Mouse (Mus musculus) lung, postnatal 0 days (tissue): ENCODE measurements around the gene Pck2. TPM values are rescaled to one million over a fixed set of nuclear protein-coding genes. Genes with fewer than 3 reads are reported as not detected.

Experiments used
- ATAC-seq: fragments of 200-750 bp; cut with Nextera tagmentation; 2 replicates; pipeline ENCODE4 v1.8.0; 2017; ENCODE audit warnings: moderate library complexity
- DNase-seq: peaks from one replicate; pipeline ENCODE4 v3.0.0-alpha.2; 2016; ENCODE audit warnings: low spot score
- H3K27ac ChIP-seq: fragments of 300-500 bp; sonication (generic); 2 replicates; pipeline ENCODE4 v1.5.1; 2014; ENCODE audit warnings: antibody characterized with exemption, mild to moderate bottlenecking, low read length, mixed read lengths
- H3K27me3 ChIP-seq: fragments of 300-500 bp; sonication (generic); replicated peaks from 2 replicates; pipeline ENCODE4 v1.6.1; 2014; ENCODE audit warnings: low read length, mixed read lengths; ENCODE audit not compliant: insufficient read depth
- H3K36me3 ChIP-seq: fragments of 300-500 bp; sonication (generic); 2 replicates; pipeline ENCODE4 v1.6.1; 2014; ENCODE audit warnings: low read length, mixed read lengths; ENCODE audit not compliant: insufficient read depth
- H3K4me1 ChIP-seq: fragments of 300-500 bp; sonication (generic); 2 replicates; pipeline ENCODE4 v1.6.1; 2014; ENCODE audit warnings: antibody characterized with exemption, low read depth, low read length, mixed read lengths; ENCODE audit not compliant: insufficient read depth
- H3K4me2 ChIP-seq: fragments of 300-500 bp; sonication (generic); replicated peaks from 2 replicates; pipeline ENCODE4 v1.6.1; 2014; ENCODE audit warnings: low read depth, mild to moderate bottlenecking, low read length, moderate library complexity, mixed read lengths
- H3K4me3 ChIP-seq: fragments of 300-500 bp; sonication (generic); 2 replicates; pipeline ENCODE4 v1.5.1; 2014; ENCODE audit warnings: low read depth, low read length
- H3K9ac ChIP-seq: fragments of 300-500 bp; sonication (generic); replicated peaks from 2 replicates; pipeline ENCODE4 v1.6.1; 2014; ENCODE audit warnings: low read depth, mild to moderate bottlenecking
- H3K9me3 ChIP-seq: fragments of 300-500 bp; sonication (generic); 2 replicates; pipeline ENCODE4 v1.6.1; 2016; ENCODE audit warnings: low read length, mixed read lengths
- CTCF ChIP-seq: IDR thresholded peaks from 2 replicates; pipeline ENCODE4 v1.5.1; 2016; ENCODE audit warnings: antibody characterized with exemption, mild to moderate bottlenecking
- EP300 ChIP-seq: IDR thresholded peaks from 2 replicates; pipeline ENCODE4 v1.6.1; 2016; ENCODE audit warnings: antibody characterized with exemption, mild to moderate bottlenecking, control low read depth
- WGBS: fragments of 180-500 bp; shearing (Covaris S2); extraction: QIAGEN DNeasy Blood & Tissue Kit; methylation state at CpG from one replicate; pipeline ENCODE4 v1.1.7; 2014; 5-methylcytosine and 5-hydroxymethylcytosine counted together
- polyA plus RNA-seq: library from polyadenylated mRNA; unstranded; fragments of >200 nt; fragmentation: Nextera tagmentation; extraction: Ambion mirVana; gene quantifications from 2 replicates; pipeline ENCODE4 v1.2.1, GENCODE M21; 2015

Pck2 gene
- polyA plus RNA-seq, 1 experiment from 2014 or later: 37.4 TPM

DNA sequence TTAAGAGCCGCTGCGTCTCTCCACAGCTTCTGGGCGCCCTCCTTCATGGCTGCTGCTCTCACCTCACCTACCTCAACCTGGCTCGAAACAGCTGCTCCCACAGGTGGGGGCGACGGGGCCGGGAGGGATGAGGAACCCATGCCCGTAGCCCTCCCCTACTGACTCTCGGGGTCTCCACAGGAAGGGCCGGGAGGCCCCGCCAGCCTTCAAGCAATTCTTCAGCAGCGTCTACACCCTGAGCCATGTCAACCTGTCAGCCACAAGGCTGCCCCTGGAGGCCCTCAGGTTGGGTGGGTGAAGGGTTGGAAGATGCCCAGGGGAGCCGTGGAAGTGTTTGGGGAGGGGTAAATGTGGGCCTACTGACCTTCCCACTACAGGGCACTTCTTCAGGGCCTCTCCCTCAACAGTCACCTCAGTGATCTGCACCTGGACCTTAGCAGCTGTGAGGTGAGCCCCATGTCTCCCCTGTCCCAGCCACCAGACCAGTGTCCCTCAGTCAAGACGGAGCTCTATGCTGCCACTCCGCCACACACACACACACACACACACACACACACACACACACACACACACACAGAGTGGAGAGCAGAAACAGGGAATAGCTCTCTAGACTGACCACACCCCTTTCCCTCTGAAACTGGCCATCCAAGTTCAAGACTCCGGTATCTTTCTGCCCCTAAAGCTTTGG is 43.2 kb upstream of the Pck2 start:
- DNase-seq (no peak), ATAC-seq (peak; percentile 7; the same call in 1 of the 2 replicates)
- Histone ChIP-seq H3K9me3 (no peaks in the 10 kb centered on the region), H3K9ac (no peak overlapping the region), H3K4me1 (no peaks in the 10 kb centered on the region), H3K27me3 (no peaks in the 10 kb centered on the region), H3K4me2 (no peak overlapping the region), H3K27ac (no peak overlapping the region), H3K36me3 (no peaks in the 10 kb centered on the region), H3K4me3 (no peak overlapping the region)
- no peak for TF ChIP-seq EP300
- TF ChIP-seq CTCF: no peak
- 52% methylated on average over 14 of the region's 16 CpGs for WGBS

DNA sequence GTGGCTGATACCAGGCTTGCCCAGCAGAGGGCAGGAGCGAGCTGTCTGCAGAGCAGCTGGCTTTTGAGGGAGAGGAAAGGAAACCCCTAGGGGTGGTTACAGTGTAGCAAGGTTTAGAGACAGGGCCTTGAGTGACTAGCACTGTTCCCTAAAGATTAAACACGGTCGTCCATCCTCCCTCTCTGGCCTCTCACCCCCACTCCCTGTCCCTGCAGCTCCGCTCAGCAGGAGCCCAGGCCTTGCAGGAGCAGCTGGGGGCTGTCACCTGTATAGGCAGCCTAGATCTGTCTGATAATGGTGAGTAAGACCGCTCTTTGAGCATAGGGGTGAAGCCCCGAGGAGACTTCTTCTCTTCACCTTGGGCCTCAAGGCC is 42.6 kb upstream of the Pck2 start:
- no peak overlapping the region for H3K9ac ChIP-seq
- WGBS: 24% methylated on average over 6 of the region's 6 CpGs
- DNase-seq (peak; percentile 90), ATAC-seq (peak; percentile 74)
- no peaks in the 10 kb centered on the region for H3K36me3 ChIP-seq
- no peaks in the 10 kb centered on the region for H3K9me3 ChIP-seq
- H3K4me2 ChIP-seq: no peak overlapping the region
- H3K27me3 ChIP-seq: no peaks in the 10 kb centered on the region
- no peak overlapping the region for H3K27ac ChIP-seq
- H3K4me1 ChIP-seq: no peaks in the 10 kb centered on the region
- no peak overlapping the region for H3K4me3 ChIP-seq
- peak; percentile 99 for TF ChIP-seq CTCF
- no peak for TF ChIP-seq EP300

GRCm38 (mm10) chr14:55505612-55506011 is 34.5 kb upstream of the Pck2 start:
- Histone ChIP-seq H3K4me3 (no peak overlapping the region), H3K27ac (no peak overlapping the region), H3K4me1 (no peaks in the 10 kb centered on the region), H3K9ac (no peak overlapping the region), H3K36me3 (no peaks in the 10 kb centered on the region), H3K9me3 (no peaks in the 10 kb centered on the region), H3K27me3 (no peaks in the 10 kb centered on the region), H3K4me2 (no peak overlapping the region)
- WGBS: 78% methylated on average over 9 of the region's 9 CpGs
- TF ChIP-seq CTCF: no peak
- ATAC-seq (no peak), DNase-seq (no peak)

DNA sequence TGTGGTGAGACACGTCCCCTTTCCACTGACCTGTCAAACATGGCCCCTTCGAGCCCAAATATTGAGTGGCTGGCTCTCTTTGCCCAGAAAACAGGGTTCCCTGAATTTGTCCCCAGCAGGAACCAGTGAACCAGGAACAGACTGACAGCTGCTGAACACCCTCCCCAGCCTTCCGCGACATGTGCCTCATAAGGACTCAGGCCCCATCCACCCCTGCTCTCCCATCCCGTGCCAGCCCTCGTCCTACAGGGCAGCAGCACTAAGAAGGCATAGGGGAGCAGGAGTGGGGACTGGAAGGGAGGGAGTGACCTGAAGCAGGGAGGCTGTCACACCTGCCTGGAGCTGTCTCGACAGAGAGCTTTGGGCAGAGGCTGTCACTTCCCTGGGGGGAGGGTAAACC is 32.3 kb upstream of the Pck2 start:
- Histone ChIP-seq H3K4me3 (no peak overlapping the region), H3K4me2 (no peak overlapping the region), H3K27me3 (no peaks in the 10 kb centered on the region), H3K9me3 (no peaks in the 10 kb centered on the region), H3K36me3 (no peaks in the 10 kb centered on the region), H3K4me1 (no peaks in the 10 kb centered on the region), H3K27ac (no peak overlapping the region), H3K9ac (no peak overlapping the region)
- WGBS: 40% methylated on average over 7 of the region's 7 CpGs
- ATAC-seq (no peak; the same call in 1 of the 2 replicates), DNase-seq (no peak)
- TF ChIP-seq EP300: no peak
- no peak for TF ChIP-seq CTCF

GRCm38 (mm10) chr14:55509540-55509939 is 30.5 kb upstream of the Pck2 start:
- WGBS: 73% methylated on average over 10 of the region's 10 CpGs
- DNase-seq (no peak), ATAC-seq (no peak)
- no peak overlapping the region for H3K4me3 ChIP-seq
- no peaks in the 10 kb centered on the region for H3K9me3 ChIP-seq
- no peak for TF ChIP-seq CTCF
- TF ChIP-seq EP300: no peak
- H3K9ac ChIP-seq: no peak overlapping the region
- no peak overlapping the region for H3K27ac ChIP-seq
- no peak overlapping the region for H3K4me2 ChIP-seq
- no peaks in the 10 kb centered on the region for H3K36me3 ChIP-seq
- no peaks in the 10 kb centered on the region for H3K27me3 ChIP-seq
- no peaks in the 10 kb centered on the region for H3K4me1 ChIP-seq

- TF ChIP-seq CTCF (no peak), EP300 (no peak)
- H3K27ac ChIP-seq: no peak within 1 kb of the TSS
- no peaks in the 10 kb centered on the region for H3K27me3 ChIP-seq
- DNase-seq: no peak
- WGBS: 77% methylated on average over 16 of the region's 22 CpGs
- no peaks in the 10 kb centered on the region for H3K9me3 ChIP-seq
- no peaks in the 10 kb centered on the region for H3K36me3 ChIP-seq
- H3K4me2 ChIP-seq: no peak within 1 kb of the TSS
- H3K9ac ChIP-seq: no peak within 1 kb of the TSS
- no peak for ATAC-seq
- no peak within 1 kb of the TSS for H3K4me3 ChIP-seq
- H3K4me1 ChIP-seq: no peaks in the 10 kb centered on the region
Observed at GRCm38 (mm10) chr14:55510125-55510731, 29.8 kb upstream of the Pck2 start, which contains the start of gene Cpne6. TSS of gene Cpne6 (plus strand) at chr14:55510445.
